11 mouse cellular contexts compared by ENCODE assay signal in genomic region chr14:122228816-122229551, GRCm38 (mm10). TPM values are rescaled to one million over a fixed set of nuclear protein-coding genes. Genes with fewer than 3 reads are reported as not detected.
DNase-seq lines count a peak whose midpoint lies in the region; ATAC-seq and TF ChIP-seq lines count a peak whose summit lies in the region.
"Had no signal": no experiment of that assay in that cellular context is flagged by ENCODE, and none has a peak within 500 bp of the region (broad histone marks: within the 10 kb centered on the region; RNA-seq: fewer than 3 reads in every experiment).

No protein-coding gene starts in this region.

- no peak overlapping the region for H3K4me3 ChIP-seq in heart, embryonic 11.5 days (ENCODE audit: low read depth, low read length)
- no peak overlapping the region for H3K4me3 ChIP-seq in hindbrain, embryonic 13.5 days
- no peak overlapping the region for H3K4me3 ChIP-seq in neural tube, embryonic 12.5 days
- H3K4me3 ChIP-seq in stomach, postnatal 0 days (ENCODE audit: low read depth, low read length): no peak overlapping the region
- H3K4me3 ChIP-seq: lung, embryonic 15.5 days had no signal

- no peaks in the 10 kb centered on the region for H3K4me1 ChIP-seq in heart, embryonic 11.5 days (ENCODE audit: control insufficient read depth, insufficient read depth, low read length)
- H3K4me1 ChIP-seq in hindbrain, embryonic 13.5 days (replicated peaks): peaks cover 36% of the 10 kb centered on the region
- H3K4me1 ChIP-seq in neural tube, embryonic 12.5 days: peaks cover 36% of the 10 kb centered on the region
- H3K4me1 ChIP-seq in stomach, postnatal 0 days (replicated peaks; ENCODE audit: control insufficient read depth, insufficient read depth): no peaks in the 10 kb centered on the region
- H3K4me1 ChIP-seq: lung, embryonic 15.5 days had no signal

- no peak overlapping the region for H3K27ac ChIP-seq in heart, embryonic 11.5 days (ENCODE audit: low read depth, low read length)
- H3K27ac ChIP-seq in hindbrain, embryonic 13.5 days: no peak overlapping the region
- H3K27ac ChIP-seq in neural tube, embryonic 12.5 days: no peak overlapping the region
- H3K27ac ChIP-seq in stomach, postnatal 0 days (replicated peaks): no peak overlapping the region
- H3K27ac ChIP-seq: lung, embryonic 15.5 days had no signal

- TF ChIP-seq CTCF in stomach, postnatal 0 days (IDR thresholded peaks at IDR 0.05; ENCODE audit: low read depth): no peak

- no peak for ATAC-seq in heart, embryonic 11.5 days (replicated peaks; ENCODE audit: insufficient number of reproducible peaks, low FRiP score, low TSS enrichment)
- no peak for ATAC-seq in hindbrain, embryonic 13.5 days (ENCODE audit: low FRiP score)
- ATAC-seq in neural tube, embryonic 12.5 days (ENCODE audit: low FRiP score, low read depth): peak; percentile 8; the same call in 1 of the 2 replicates
- ATAC-seq in stomach, postnatal 0 days (ENCODE audit: low FRiP score, low TSS enrichment): no peak

- peaks cover 44% of the 10 kb centered on the region for H3K27me3 ChIP-seq in heart, embryonic 11.5 days (ENCODE audit: control insufficient read depth, insufficient read depth, low read length)
- peaks cover 70% of the 10 kb centered on the region for H3K27me3 ChIP-seq in hindbrain, embryonic 13.5 days
- H3K27me3 ChIP-seq in neural tube, embryonic 12.5 days (replicated peaks): peaks cover 24% of the 10 kb centered on the region
- H3K27me3 ChIP-seq in stomach, postnatal 0 days (ENCODE audit: control insufficient read depth, insufficient read depth, low read length): no peaks in the 10 kb centered on the region

- no peak overlapping the region for H3K9ac ChIP-seq in heart, embryonic 11.5 days (ENCODE audit: low read depth, low read length)
- no peak overlapping the region for H3K9ac ChIP-seq in hindbrain, embryonic 13.5 days
- H3K9ac ChIP-seq in neural tube, embryonic 12.5 days: no peak overlapping the region
- no peak overlapping the region for H3K9ac ChIP-seq in stomach, postnatal 0 days (ENCODE audit: low read length)
- H3K9ac ChIP-seq: lung, embryonic 15.5 days had no signal

- no peak for DNase-seq in heart, postnatal 14 days
- DNase-seq in cerebellum, postnatal 14 days: peak; percentile 86 to 87
- no peak for DNase-seq in stomach, postnatal 0 days (ENCODE audit: low spot score)
- DNase-seq in adrenal gland, adult (ENCODE audit: inconsistent age in 2 of 2, low spot score in 1 of 2): no peak
- DNase-seq in left cerebral cortex, postnatal 14 days (ENCODE audit: low spot score in 2 of 2): no peak
- DNase-seq: B cell, adult 2 months; thymus, postnatal 14 days had no signal

- no peaks in the 10 kb centered on the region for H3K9me3 ChIP-seq in heart, embryonic 11.5 days (replicated peaks; ENCODE audit: control insufficient read depth, low read length)
- no peaks in the 10 kb centered on the region for H3K9me3 ChIP-seq in hindbrain, embryonic 13.5 days
- no peaks in the 10 kb centered on the region for H3K9me3 ChIP-seq in neural tube, embryonic 12.5 days
- no peaks in the 10 kb centered on the region for H3K9me3 ChIP-seq in stomach, postnatal 0 days (ENCODE audit: control insufficient read depth, low read length)
- H3K9me3 ChIP-seq: lung, embryonic 15.5 days had no signal

- H3K4me2 ChIP-seq in heart, embryonic 11.5 days: peak overlapping the region; percentile 42
- H3K4me2 ChIP-seq in hindbrain, embryonic 13.5 days: peak overlapping the region; percentile 34; the same call in 1 of the 2 replicates
- peak overlapping the region; percentile 45 for H3K4me2 ChIP-seq in neural tube, embryonic 12.5 days (replicated peaks)
- H3K4me2 ChIP-seq in stomach, postnatal 0 days (replicated peaks; ENCODE audit: low read depth): no peak overlapping the region
- H3K4me2 ChIP-seq: lung, embryonic 15.5 days had no signal

- TF ChIP-seq EP300 in stomach, postnatal 0 days (optimal IDR thresholded peaks at IDR 0.05): no peak

- 22% methylated on average over 23 of the region's 23 CpGs for WGBS in heart, embryonic 11.5 days (ENCODE audit: insufficient replicate concordance)
- 6% methylated on average over 23 of the region's 23 CpGs for WGBS in hindbrain, embryonic 13.5 days
- 4% methylated on average over 23 of the region's 23 CpGs for WGBS in neural tube, embryonic 12.5 days
- WGBS in stomach, postnatal 0 days: 48% methylated on average over 23 of the region's 23 CpGs

- intact Hi-C loops in heart, postnatal 14 days (cut with DNase I): loop anchor here (10.0 kb wide), 3 partner anchors 216 to 1086 kb away; no protein-coding TSS in a partner anchor
- intact Hi-C loops in left cerebral cortex, postnatal 14 days (cut with DNase I): loop anchor here (5.0 kb wide), 2 partner anchors 223 to 248 kb away; partner anchors contain the start of genes Gm5089 and Zic2

- no peaks in the 10 kb centered on the region for H3K36me3 ChIP-seq in heart, embryonic 11.5 days (ENCODE audit: control insufficient read depth, insufficient read depth, low read length)
- H3K36me3 ChIP-seq in hindbrain, embryonic 13.5 days: no peaks in the 10 kb centered on the region
- H3K36me3 ChIP-seq in neural tube, embryonic 12.5 days: no peaks in the 10 kb centered on the region
- H3K36me3 ChIP-seq in stomach, postnatal 0 days (ENCODE audit: control insufficient read depth, insufficient read depth, low read length): no peaks in the 10 kb centered on the region
- H3K36me3 ChIP-seq: lung, embryonic 15.5 days had no signal

RNA-seq across cellular contexts. Expression of gene Clybl, which starts 47.5 kb away (rescaled TPM):
- 73.9 and 76.8 TPM in 2 replicates for polyA plus RNA-seq in heart, embryonic 11.5 days (2014; fragmentation: Nextera tagmentation; extraction: Ambion mirVana)
- 100 to 1,000 TPM; 103 to 116 TPM for total RNA-seq in heart, postnatal 14 days (2021)
- polyA plus RNA-seq in hindbrain, embryonic 13.5 days (2015; fragmentation: Nextera tagmentation; extraction: Ambion mirVana): 12.1 and 12.7 TPM in 2 replicates
- 10.5 and 12.6 TPM in 2 replicates for polyA plus RNA-seq in neural tube, embryonic 12.5 days (2016; fragmentation: Nextera tagmentation; extraction: Ambion mirVana)
- 28.8 and 35.9 TPM in 2 replicates for polyA plus RNA-seq in stomach, postnatal 0 days (2015; fragmentation: Nextera tagmentation; extraction: Ambion mirVana)
- 10 to 100 TPM; 17.9 to 23.4 TPM for total RNA-seq in left cerebral cortex, postnatal 14 days (2021)

Comparison
In these comparisons a context has a peak if more than half of its experiments do, and no peak if none do; other contexts are left out.
1. DNase-seq: peak in cerebellum, postnatal 14 days (2 of 2); none in heart, postnatal 14 days (0 of 2), stomach, postnatal 0 days (single experiment), adrenal gland, adult (0 of 2) and left cerebral cortex, postnatal 14 days (0 of 2).